Mouse (Mus musculus) frontal cortex, postnatal 25 days (tissue): ENCODE measurements around the gene Rbm44.

Experiments used
- DNase-seq, 2 experiments: peaks; one replicate each; pipeline ENCODE4 v3.0.0; 2022; ENCODE audit warnings: low spot score in 2 of 2

Gene Rbm44

DNA sequence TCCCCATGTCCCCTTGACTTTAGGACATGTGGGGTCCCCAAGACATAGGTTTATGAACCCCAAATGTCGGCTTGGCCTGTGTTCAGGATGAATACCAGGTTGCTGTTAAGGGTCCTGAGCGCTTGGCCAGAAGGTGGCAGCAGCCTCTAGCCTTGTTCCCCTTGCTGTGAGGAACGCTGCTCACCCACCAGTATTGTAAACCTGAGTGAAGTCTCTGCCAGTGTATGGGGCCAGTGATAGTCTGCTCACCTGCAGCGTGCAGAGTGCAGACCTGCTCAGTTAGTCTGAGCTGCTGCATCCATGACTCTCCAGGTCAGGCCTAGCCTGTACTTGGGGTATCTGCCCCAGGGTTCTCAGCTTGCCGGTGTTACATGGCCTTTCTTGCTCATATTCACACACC is 34.2 kb downstream of the Rbm44 start:
- DNase-seq, result peak; percentile 68 to 76

DNA sequence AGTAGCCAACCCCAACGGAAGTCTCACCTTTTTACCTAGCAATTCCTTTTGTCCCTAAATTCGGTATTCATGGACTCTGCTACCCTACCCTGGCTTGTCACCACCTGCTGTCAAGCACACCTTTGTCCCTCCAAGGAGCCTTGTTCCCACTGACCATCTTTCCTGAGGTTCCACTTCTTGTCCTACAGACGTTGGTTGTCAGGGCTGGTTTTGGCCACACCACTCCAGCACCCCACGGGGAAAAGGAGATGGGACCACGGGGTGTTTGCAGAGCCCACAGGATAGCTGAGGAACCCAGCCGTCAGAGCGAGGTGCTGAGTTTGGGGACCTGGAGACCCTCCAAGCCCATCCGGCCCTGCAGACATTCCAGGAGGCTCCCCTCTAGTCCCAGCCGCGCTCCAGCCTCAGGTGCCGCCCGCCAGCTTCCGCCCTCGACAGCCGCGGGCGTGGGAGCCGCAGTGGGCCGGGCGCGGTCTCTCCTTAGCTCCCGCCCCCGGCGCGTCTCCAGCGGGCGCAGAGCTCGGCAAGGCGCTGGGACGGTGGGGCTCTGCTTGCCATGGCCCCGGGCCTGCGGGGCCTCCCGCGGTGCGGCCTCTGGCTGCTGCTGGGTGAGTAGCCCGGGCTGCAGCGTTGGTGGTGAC is 34.8 kb downstream of the Rbm44 start, which contains the start of gene Ramp1:
Gene Ramp1 (plus strand): TSS at position 290 of the 641 bp plus-strand sequence.
- DNase-seq, result no peak

DNA sequence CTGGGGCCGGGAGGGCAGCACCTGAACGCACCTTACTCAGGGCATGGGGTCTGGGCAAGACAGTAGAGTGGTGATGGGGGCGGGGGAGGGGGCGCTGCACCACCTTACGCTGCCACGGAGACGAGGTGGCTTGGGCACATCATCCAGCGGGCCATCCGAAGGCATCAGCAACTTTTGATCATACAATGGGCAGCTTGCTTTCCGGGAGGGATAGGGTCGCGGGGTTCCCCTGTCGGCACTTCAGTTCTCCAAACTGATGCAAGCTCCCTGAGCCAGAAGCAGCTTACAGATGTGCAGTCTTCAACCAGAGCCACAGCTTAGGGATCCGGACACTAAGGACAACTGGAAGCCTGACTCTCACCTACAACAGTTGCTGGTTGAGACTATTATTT is 35.3 kb downstream of the Rbm44 start:
- no peak for DNase-seq

DNA sequence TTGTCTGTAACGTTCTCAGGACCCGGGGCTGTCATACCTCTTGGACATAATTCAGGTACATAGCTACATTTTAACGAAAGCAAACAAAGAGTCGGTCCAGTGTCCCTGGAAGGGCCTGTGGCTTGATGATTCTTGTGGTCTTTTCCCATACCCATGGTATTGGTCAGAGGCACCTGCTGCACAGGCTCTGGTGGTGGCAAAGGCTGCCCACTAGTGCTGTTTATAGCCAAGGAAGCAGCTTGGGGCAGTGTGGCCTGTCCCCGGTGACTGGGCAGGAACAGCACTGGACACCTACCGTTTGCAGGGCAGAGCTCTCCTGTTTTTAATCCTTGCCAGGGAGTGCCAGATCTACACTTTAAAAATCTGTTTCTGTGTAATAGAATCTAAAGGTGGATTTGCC is 35.8 kb downstream of the Rbm44 start:
- no peak for DNase-seq

DNA sequence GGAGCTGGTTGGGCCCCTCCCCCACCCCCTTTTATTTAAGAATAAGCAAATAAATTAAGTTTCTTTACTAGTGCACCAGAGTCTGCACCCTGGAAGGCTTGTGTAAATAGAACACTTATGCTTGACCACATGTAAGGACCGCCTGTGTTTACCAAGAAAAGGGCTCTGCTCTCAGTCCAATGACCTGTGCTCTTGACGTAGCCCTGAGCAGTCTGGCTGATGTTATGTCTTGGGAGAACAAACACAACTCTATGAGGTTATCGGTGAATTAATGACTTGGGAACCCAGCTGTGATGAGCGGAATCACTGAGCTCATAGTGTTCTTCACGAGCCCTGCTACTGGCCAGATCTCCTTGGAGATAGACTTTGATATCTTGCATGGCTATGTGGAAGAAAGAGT is 36.4 kb downstream of the Rbm44 start:
- no peak for DNase-seq

DNA sequence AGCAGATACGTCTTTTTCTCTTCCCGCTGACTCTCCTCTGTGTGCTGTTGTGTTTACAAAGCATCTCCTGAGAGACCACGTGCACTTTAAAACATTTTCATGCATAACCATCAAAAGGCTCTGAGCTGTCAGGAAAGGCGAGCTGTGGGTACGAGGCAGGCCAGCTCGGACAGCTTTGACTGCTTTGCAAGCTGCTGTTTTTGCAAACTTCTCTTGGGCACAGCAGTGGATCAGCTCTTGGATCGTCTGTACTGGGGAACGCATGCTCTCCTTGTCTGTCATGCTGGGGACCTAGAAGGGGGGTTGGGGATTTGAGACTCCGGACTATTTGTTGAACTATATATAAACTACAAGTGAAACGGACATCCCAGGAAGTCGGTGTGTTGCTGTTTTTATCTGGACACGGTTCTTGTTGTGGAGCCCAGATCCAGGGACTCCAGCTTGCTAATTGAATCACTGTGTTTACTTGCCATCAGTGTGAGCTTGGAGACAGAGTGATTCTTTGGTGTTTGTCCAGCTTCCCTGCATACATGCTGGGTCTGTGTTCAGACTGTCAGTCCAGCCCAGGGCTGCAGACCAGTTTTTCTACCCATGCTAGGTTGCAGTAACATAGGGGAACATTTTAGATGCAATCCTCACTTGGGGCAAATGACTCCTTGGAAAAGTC is 37.0 kb downstream of the Rbm44 start:
- DNase-seq, result no peak

DNA sequence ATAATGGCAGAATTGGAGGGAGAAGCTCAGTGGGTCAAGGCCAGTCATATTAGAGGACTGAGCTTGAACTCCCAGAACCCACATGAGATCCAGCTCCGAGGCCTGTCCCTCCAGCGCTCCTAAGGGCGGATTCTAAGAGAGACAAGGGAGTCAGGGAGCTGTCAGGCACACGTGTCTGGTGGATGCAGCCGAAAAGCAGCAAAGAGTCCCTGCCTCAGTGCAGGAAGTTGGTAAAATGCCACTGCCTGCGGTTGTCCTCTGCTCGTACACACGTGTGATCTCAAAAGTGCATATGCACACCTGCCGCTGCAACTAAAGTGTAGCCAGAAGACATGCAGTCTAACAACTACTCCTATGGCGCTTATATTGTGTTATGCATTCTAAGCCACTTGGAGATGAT is 38.4 kb downstream of the Rbm44 start:
- DNase-seq, result no peak

DNA sequence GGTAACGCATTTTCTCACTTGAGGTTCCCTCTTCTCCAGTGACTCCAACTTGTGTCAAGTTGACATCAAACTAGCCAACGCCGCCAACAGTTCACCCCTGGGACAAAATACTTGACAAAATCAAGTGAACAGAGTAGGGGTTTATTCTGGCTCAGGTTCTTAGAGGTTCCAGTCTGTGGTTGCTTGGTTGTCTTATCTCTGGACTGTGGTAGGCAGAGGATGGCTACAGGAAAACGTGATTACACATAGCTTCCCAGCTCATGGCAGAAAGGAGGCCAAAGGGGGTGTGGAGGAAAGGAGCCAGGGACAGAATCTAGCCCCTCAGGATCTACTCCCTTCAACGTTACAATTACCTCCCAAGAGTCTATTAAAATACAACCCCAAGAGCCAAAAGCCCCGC is 41.8 kb downstream of the Rbm44 start:
- no peak for DNase-seq

DNA sequence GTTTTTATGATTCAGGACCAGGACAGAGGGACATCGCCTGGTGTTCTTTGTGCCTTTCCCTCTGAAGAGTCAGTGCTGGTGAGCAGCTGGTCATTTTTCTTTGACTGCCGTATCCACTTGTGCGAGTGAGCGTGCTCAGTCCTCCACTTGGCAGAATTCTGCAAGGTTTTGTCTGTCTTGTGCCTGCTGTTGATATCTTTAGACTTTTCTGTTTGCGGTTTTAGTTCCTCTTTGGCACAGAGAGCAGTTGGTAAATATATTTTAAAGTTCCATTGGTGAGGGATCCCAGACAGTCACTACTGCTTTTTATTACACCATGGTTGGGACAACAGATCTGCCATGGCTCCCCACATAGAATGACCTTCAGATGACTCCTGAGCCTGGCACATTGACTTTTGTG is 42.4 kb downstream of the Rbm44 start:
- no peak for DNase-seq

DNA sequence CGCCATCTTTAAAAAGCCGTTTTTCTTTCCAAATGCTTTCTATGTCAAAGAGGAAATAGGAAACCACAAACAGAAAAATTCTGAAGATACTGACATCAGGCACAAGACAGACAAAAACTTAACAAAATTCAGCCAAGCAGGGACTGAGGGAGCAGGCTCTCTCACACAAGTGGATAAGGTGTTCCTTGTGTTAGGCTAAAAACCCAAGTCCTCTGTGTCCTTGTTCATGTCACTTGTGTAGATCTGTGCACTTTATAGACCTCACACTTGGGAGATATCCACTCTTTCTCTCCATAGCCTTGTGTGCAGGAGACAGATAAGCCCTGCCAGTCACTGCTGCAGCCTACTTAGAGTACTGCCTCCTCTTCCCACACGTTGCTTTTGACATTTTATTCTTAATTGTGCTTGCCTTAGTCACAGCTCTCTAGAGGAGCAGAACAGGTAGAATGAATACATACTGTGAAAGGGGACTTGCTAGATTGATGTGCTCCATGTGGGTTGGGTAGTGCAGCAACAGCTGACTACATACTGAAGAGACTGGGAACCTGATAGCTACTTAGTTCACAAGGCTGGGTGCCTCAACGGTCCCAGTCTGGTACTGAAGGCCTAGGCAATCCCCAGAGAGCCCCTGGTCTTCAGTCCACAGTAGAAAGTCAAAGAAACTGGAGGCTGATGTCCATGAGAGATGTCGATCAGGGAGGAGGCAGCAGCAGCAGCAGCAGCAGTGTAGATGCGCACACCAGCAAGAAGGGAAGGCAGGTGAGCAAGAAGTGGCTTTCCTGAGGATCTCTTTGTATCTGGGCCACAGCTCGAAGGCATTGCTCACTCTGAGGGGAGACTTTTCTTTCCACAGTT is 43.1 kb downstream of the Rbm44 start:
- no peak for DNase-seq

DNA sequence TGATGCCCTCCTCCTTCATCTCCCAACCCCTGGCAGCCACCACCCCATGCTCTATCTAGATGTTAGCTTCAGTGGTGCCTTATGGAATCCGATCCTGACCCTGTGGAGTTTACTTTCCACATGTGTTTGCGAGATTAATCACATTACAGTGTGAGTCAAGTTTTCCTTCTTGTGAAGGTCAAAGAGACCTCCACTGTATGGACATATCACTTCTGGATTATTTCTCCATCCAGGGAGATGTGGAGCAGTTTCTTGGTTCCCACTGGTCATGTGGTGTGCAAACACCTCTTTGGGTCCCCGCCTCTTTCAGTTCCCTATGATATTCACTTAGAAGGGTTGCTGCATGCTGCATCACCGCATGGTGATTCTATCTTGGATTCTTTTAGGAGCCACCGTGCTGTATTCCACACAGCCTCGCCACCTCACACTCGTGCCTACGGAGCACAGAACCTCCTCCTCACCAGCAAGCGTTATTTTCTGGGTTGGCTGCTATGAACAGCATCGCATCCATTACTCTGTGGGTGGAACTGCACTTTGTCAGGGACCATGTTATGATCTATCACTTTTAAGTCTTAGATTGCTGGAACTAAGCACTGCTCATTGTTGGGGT is 44.1 kb downstream of the Rbm44 start:
- DNase-seq, result no peak

DNA sequence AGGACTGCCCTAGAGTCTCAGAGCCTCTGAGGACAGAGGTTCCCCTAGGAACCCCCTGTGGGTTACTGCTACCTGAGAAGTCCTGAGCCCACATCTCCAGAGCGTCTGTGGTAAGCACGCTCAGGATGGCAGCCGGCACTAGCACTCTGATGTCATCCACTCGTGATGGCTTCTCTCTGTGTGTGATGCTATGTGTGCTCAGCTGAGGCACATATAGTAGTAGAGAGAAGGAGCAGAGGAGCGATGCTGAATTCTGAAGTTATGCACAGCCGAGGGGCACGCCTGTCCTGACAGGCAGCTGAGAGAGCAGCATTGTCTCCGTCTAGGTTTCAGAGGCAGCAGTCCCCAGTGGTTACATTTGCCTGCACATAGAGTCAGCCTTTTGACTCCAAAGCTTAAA is 47.3 kb downstream of the Rbm44 start:
- DNase-seq, result no peak

DNA sequence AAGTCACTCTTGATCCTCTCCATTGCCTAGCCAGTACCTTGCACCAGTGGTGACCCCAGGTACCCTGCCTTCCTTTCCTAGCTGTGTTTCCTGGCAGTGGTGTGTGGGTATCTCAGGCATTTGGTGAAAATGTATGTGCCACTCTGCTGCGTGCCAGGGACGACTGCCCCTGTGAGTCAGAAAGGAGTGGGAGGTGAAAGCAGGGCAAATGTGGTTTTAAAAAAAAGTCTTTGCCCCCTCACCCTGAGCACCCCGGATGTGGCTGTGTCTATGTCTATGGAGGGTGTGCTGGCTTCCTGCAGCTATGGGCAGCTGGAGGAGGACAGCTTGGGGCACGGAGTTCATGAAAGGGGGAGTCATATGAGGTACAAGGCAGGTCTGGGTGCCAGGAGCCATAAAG is 48.4 kb downstream of the Rbm44 start:
- no peak for DNase-seq

DNA sequence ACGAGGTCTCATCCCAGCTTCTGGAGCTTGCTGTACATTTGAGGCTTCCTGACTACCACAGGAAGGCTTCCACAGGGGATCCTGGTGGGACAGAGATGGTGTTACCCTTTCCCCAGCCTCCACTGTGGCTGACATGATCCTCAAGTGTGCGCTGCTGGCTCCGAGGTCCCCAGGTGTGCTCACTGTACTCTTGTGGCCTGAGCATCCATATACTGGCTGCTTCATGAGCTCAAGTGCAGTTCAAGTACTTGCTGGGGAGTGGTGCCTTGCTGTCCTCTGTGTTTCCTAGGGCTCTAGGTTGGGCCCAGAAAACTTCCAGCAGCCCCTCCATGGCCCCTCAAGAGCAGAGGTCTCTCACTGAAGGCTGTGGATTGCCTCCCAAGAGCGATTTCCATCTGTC is 48.8 kb downstream of the Rbm44 start:
- no peak for DNase-seq

DNA sequence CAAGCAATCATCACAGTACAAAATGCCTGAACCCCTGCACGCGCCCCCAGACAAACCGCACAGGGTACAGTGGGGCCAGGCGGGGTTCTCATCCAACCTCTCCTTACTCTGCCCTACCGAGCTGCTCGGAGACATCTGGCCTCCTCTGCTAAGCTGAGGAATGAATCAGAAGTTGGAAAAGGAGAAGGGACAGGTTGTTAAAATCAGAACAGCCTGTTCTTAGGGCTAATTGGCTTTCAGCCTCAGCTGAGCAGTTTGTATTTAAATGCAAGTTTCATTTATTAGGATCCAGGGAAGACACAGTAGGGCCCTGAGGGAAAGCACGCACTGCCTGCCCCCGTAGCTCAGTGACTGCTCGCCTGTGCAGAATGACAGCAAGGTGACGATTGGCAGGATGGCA is 54.9 kb downstream of the Rbm44 start:
- DNase-seq, result no peak

DNA sequence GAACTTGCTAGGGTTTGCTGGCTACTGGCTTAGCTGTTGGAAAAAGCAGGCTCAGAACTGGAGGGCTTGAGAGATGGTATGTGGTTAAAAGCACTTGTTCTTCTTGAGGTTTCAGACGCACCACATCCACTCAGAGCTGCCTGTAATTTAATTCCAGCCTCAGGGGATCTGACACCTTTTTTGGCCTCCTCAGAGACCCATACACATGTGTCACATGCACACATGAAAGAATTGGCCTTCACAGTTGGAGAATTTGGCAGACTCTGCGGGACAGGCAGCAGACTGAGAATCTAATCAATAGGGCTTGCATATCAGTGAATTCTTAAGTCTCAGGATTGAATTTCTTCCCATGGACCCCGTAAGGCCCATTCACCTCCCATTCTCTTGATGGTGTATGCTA is 56.2 kb downstream of the Rbm44 start:
- no peak for DNase-seq

DNA sequence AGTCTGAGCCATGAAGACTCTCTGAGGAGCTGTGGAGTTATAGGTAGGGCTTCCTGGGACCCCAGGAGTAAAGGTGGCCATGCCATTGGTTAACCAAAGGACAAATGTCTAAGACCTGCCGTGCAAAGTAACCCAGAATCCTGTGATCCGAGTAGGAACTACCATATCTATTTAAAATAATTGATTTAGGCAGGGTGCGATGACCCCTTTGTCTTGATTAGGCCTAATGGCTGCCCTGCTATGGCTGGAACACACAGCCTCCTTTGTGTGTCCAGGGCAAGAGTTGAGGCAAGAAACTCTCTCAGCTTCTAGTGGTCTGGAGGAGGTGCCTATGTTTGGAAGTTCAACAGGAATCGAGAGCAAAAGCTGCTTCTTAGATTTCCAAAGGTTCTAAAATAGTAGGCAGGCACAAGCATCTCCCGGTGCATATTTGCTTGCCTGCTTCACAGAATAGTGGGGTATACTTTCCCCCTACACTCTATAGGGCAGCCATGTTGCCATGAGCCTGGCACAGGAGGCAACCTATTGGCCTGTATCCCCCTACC is 59.4 kb downstream of the Rbm44 start:
- DNase-seq, result no peak

DNA sequence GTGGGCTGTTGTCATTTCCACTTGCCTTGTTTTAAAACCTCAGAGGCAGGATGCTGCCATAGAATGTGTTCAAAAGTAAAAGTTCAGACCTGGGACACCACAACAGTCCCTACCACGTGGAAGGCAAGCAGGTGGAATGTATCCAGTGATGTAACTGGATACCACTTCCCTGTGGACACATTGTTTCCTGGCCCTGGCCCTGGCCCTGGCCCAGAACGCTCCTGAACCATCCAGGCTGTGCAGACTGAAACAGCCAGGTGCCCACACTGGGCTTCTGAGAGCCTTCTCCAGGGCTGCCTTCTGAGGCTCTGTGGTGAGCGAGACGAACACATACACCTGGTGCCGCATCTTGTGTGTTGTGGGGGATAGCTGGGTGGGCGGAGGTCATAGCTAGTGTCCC is 60.8 kb downstream of the Rbm44 start:
- no peak for DNase-seq

DNA sequence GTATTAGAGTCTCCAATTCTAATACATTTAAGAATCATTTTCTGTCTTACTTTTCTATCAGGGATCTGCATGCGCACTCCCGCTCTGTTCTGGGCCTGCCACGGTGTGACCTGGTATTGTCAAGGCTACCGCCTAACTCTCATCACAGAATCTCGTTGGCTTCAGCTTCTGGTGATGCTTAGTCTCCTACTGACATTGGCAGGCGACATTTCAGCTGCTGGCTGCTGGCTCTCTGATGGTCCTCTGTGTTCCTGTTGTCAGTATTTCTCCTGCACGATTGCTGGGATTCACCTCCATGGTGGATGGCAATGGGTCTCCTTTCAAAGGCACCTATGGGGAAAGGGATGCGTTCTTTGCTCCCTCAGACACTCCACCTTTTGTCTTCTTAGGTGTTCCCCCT is 61.4 kb downstream of the Rbm44 start:
- DNase-seq, result no peak

DNA sequence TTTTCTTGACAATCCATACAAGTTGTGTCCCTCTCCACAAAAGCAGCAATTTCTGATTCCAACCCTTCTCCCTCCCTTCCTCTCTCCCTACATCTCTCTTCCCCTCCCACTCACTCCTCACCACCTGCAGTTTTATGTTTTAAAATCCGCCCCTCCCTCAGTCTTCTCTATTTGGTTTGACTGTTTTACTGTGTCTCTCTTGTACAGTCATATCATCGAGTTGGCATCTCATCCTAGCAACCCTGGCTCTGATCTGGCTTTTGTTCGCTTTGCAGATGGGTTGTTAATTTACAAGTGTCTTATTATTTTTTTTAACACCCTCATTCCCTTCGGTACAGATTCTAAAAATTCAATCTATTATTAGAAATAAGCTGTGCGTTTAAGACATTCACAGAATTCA is 62.0 kb downstream of the Rbm44 start:
- no peak for DNase-seq

DNA sequence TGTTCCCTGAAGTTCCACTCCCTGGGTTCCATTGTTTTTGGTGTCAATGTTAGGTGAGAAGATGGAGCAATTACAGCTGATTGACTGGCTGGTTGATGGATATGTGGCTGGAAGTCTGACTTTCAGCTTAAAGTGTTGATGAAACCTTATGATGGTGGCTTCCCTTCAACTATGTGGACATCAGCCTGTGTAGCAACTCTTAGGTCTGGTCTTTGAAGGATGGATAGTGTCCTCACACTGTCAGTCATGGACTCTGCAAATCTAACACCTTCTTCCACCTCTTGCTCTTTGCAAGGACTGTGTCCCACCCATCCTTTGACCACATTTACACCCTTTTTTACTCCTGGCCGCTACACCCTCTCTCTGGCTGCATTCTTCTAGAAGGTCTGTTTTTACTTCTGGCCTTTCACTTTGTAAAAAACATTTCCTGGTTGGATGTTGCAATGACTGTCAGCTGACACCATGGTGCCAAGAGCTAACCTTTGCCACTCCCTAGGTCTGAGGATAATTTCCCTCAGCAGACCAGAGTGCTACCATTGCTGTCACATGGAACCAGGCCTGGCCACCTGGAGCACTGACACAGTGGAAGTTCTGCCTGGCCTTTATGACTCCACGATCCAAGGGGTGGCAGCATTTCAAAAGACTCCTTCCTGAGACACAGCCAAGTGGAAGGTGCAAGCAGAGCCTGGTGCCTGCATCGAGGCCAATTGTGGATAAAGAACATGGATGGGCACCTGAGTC is 62.6 kb downstream of the Rbm44 start:
- DNase-seq, result no peak

DNA sequence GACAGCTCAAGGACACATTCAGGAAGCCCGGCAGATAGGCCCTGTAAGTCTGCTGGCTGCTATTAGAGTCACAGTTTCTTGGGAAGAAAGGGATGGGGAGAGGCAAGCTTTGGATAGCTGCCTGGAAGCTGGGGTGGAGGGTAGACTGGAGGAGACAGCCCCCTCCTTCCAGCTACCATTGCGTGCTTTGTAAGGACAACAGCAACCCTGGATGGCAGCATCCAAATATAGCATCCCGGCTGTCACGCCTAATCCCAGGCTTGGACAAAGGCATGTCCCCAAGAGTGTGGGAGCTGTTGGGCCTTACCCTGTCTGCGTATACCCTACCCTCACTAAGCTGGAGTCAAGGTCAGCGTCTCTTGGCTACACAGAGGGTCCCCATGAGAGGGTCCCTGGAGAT is 64.5 kb downstream of the Rbm44 start:
- DNase-seq, result no peak
